Mouse (Mus musculus) hindlimb bud, embryonic 11.5 days (tissue): ENCODE data around the gene Coq8b.
"Not testable (repeated sequence)": the region's sequence is repeated elsewhere in the genome, so short reads cannot be mapped to it uniquely, and the experiment has no call there.

ENCODE experiments used
- DNase-seq: peaks from one replicate; pipeline ENCODE4 v3.0.0-alpha.2; 2012; ENCODE audit warnings: low read depth, low spot score; ENCODE audit errors: extremely low spot score

The Coq8b gene

DNA sequence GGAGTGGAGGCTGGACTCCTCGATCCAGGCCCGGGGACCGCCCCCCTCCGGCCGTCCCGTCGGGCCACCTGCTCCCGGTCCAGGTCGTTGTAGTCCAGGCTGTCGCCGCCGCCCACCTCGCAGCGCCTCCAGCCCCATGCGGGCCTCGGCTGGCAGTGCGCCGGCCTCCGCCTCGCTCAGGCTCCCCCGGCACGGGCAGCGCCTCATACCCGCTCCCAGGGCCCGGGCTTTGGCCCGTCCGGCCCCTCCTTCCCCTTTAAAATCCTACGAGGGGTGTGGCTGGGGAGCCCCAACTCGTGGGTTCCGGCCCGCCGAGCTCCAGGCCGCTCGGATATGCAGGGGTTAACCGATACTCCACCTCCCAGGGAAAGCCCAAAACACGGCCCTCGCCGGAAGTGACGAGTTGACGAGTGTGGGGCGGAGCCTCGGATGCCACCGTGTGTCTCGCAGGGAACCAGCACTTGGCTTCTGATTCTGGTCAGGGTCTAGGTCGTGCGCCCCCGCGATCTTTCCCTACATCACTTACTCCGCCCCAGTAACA is 4.5 kb upstream of the Coq8b start, which contains the start of gene Itpkc:
Gene Itpkc, minus strand, starts transcription at position 381 of the 541 bp plus-strand sequence.
- peak; percentile 82 for DNase-seq

DNA sequence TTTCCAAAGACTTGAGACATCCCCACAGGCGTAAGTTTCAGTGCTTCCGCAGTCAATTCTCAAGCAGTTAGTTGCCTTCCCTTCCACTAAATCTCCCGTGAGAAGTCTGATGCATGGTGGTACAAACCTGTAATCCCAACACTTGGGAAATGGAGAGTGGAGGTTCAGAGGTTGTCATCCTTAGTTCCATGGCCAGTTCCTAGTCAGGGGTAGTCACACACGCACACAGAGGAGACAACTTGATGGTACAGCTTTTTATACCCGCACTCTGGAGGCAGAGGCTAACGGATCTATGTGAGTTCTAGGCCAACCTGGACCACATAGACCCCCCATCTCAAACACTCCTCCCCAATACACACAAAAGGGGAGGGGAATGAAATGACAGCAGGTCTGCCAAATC is 4.0 kb upstream of the Coq8b start:
- DNase-seq = no peak

GRCm38 (mm10) chr7:27230781-27231180 is 2.0 kb upstream of the Coq8b start:
- DNase-seq = no peak

- no peak for DNase-seq
These were observed 1.0 kb upstream of the Coq8b start for GRCm38 (mm10) chr7:27231693-27232331.

DNA sequence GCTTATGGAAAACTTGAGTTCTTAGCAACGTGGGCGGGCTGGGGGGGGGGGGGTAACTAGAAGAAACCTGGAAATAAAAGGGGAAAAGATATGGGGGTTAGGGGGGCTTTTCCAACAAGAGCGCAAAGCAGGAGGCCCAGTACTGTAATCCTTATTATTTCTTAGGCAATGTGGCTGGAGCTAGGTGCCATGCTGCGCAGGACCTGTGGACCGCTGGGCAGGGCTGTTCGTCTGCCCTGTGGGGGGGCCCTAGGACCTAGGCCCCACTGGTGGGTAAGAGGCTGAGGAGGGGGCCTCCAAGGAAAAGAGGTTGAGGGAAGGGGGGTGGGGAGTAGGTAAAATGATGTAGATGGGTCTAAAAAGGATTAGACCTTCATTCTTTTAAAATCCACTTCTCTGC is 477 bp downstream of the Coq8b start:
- DNase-seq = no peak

DNA sequence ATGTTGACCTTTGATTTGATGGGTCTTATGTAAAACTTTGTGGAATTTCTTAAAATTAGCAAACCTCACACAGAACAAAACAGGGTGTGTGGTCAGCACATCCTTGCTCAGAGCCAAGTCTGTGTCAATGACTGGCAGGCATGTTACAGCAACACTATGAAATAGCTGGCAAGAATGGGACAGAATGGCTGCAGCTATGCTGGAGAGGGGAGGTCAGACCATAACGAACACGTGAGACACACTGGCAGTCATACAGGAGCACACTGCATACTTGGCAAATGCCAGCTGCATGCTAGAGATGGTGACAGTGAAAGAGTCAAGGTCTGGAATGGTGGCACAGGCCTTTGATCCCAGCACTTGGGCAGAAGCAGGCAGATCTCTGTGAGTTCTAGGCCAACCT is 2.9 kb downstream of the Coq8b start:
- no peak for DNase-seq

DNA sequence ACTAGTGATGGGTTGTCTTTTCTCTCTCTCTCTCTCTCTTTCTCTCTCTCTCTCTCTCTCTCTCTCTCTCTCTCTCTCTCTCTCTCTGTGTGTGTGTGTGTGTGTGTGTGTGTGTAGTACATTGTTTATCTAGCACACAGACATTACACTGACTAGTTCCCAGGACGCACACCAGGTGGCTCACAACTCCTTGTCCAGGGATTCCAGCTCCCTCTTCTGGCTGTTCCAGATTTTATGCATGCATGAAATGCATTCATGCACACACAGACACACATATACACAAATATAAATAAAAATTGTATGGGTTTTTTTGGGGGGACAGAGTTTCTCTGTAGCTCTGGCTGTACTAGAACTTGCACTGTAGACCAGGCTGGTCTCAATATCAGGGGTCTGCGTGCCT is 4.7 kb downstream of the Coq8b start:
- no peak for DNase-seq

DNA sequence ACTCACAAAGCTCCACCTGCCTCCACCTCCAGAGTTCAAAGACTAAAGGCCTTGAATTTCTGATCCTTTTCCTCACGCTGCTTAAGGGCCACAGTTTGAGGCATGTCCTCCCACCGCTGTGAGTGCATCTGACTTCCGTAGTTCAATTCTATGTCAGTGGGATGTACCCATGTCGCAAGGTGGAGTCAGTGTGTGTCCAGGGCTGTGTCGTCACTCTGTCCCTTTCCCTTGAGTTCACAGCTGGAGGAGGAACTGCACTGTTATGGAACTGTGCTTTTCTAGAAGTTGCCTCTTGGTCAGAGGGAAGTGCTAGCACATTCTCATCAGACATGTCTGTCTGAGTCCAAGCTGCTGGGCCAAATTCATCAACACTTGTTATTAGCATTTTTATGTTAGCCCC is 5.7 kb downstream of the Coq8b start:
- no peak for DNase-seq

DNA sequence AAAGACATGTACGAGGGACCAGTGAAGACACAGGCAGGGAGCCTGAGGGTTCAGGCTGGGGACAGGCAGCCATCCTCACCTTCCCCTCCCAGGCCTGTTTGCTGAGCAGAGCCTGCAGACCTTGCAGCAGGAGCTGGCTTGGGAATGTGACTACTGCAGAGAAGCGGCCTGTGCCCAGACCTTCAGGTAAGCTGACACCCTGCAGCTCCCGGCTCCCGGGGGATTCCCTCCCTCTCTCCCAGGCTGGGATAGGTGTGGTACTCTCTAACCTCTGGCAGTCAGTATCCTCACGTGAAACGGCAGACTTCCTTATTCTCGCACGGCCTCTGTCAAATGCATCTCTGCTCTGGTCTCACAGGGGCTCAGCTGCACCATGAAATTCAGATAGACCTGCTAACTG is 10.4 kb downstream of the Coq8b start:
- DNase-seq = no peak

DNA sequence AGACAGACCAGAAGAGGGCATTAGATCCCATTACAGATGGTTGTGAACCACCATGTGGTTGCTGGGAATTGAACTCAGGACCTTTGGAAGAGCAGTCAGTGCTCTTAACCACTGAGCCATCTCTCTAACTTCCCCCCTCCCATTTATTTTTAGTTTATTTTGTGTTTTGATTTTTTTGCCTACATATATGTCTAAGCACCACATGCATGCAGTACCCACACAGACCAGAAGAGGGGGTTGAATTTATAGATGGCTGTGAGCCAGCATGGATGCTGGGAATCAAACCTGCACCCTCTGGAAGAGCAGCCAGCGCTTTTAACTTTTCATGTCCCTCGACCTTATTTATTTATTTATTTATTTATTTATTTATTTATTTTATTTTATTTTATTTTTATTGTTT is 11.3 kb downstream of the Coq8b start:
- not testable (repeated sequence) for DNase-seq

DNA sequence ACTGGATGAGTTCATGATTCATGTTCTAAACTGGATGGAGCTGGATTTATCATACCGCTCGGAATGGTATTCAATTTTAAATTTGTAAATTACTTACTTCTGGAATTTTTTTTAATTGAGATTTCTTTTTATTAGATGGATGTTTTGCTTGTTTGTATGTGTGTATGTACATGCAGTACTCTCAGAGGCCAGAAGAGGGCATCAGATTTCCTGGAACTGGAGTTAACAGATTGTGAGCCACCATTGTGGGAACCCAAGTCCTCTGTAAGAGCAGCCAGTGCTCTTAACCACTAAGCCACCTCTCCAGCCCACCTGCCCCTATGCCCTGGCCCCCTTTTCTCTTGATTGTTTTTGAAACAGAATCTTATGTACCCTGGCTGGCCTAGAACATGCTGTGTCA is 16.3 kb downstream of the Coq8b start:
- no peak for DNase-seq

- DNase-seq = no peak
These were observed 17.1 kb downstream of the Coq8b start for GRCm38 (mm10) chr7:27249928-27250327.

GRCm38 (mm10) chr7:27251946-27252345 is 19.1 kb downstream of the Coq8b start:
- DNase-seq = no peak

- no peak for DNase-seq
These were observed 22.9 kb downstream of the Coq8b start for GRCm38 (mm10) chr7:27255721-27256120.

DNA sequence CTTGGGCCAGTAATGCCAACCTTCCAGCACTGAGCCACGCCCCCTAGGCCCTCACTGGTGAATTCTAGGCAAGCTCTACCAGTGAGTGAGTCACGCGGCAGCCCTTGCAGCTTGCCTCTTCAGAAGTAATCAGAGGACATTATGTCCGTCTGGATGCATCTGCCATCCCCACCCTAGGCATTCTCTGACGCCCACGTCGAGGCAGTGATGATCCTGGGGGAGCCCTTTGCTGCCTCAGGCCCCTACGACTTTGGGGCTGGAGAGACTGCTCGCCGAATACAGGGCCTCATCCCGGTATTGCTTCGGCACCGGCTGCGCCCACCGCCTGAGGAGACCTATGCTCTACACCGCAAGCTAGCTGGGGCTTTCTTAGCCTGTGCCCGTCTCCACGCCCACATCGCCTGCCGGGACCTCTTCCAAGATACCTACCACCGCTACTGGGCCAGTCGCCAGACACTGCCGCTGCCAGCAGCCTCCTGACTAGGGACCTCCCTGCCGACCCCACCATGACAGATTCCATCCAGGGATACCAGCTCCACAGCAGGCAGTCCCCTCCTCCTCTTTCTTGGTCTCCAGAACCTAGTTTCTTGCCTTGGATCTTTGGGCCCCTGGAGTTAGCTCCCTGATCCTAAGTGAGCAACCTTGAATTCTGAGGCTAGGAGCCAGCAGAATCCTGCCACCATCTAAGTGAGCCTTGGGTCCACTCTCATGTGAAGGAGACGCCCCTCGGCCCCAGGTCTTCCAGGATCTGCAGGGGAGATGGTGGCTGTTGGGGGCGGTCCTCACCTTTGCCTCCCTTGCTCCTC is 24.4 kb downstream of the Coq8b start:
- DNase-seq = no peak

DNA sequence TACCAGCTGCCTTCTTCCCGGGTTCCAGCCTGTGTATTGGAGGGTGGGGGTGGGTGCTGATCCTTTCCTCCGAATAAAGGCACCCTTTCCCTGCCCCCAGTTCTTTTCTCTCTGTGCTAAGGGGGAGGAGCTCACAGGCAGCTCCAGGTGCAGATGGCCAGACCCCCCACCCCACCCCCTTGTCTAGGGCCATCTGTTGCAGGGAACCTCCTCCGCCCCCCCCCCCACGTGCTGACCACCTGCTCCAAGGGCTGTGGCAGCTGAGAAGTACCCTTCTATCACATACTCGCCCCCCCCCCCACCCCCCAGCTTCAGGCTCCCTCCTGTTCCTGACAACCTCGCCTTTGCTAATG is 25.0 kb downstream of the Coq8b start:
- no peak for DNase-seq

DNA sequence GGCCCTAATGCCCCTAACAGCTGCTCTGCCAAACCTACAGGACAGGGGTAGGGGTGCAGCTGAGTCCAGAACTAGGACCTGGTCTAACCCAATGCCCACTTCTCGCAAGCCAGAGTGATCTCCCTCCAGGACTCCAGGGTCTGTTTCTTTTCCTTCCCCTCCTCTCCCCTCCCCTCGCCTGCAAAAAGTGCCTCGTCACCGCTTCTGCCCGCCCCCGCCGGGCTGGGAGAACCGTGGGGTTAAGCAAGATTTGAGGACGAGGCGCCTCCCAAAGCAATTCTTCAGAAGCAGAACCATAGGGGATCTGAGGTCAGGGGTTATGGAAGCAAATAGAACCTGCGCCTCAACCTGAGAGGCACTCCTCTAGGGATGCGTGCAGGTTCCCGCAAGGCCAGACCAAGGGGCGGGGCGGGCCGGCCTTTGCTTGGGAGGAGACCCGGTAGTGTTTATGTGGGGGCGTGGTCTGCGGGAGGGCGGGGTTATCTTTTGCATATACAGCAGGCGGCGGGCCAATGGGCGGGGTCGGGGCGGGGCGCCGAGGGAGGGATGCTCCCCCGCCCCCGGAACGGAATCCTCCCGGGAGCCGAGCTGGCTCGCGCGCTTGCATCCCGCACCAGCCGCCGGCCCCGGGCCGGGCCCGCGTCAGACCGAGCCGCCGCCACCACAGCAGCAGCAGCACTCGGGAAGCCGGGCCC is 25.5 kb downstream of the Coq8b start, which contains the start of gene Numbl:
Gene Numbl, plus strand, starts transcription at position 229 of the 695 bp plus-strand sequence.
- DNase-seq = peak; percentile 37

DNA sequence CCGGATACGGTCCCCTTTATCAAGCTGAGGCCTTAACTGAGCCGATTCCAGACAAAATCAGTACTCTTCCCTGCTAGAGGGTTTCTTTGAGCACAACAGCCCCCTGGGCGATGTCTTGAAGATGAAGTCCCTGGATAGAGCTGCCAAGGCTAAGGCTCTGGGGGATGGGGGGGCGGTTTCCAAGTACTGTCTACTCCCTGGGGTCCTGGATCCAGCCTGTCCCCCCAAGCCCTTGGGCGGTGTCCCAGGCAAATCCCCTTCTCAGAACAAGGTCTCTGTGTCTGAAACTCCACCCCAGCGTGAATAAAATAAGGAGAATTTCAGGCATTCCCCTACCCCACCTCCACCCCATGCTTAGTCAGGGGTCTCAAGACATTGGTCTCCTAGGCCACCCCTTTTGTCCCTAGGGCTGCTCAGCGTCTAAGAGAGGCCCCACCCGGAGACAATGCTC is 26.5 kb downstream of the Coq8b start:
- no peak for DNase-seq

- DNase-seq = no peak
These were observed 26.9 kb downstream of the Coq8b start for GRCm38 (mm10) chr7:27259771-27260170.

DNA sequence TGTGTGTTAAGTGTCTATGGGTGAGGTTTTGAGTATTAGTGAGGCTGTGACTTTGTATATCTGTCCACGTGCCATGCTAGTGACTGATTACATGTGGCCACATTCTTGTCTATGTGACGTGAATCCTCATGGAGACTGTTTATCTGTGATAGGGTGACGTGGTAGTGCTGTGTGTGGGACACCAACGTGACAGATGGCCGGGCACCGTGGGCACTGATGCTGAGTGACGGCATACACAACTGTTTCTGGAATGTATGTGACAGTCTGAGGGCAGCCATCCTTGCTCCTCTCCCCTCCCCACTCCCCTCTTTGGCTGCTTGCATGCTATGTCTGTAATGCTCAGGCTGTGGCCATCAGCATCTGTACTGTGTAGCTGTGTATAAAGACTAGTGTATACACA is 28.0 kb downstream of the Coq8b start:
- DNase-seq = no peak

DNA sequence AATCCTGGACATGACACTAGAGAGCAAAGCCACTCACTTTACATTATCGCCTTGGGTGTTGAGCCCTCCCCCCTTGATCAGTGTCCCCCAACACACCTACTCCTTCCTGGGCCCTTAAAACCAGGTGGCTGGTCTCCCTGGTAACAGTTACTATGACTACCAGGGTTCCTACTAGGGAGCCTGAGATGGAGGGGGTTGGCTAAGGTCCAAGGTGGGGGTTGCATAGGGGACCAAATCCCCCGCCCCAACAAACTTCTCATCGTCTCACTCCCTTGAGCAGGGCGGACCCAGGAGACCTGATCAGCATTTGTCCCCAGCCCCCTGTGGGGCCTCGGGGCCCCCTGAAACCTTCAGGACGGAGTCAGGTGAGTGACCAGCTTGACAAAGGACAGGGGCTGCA is 29.1 kb downstream of the Coq8b start:
- no peak for DNase-seq

- DNase-seq = no peak
These were observed 31.9 kb downstream of the Coq8b start for GRCm38 (mm10) chr7:27264761-27265160.
